8 mouse cellular contexts compared by ENCODE assay signal in genomic region chr15:79892213-79892541, GRCm38 (mm10). TPM values are rescaled to one million over a fixed set of nuclear protein-coding genes. Genes with fewer than 3 reads are reported as not detected.
DNase-seq lines count a peak whose midpoint lies in the region; ATAC-seq and TF ChIP-seq lines count a peak whose summit lies in the region.

No protein-coding gene starts in this region.

- H3K4me3 ChIP-seq in liver, embryonic 14.5 days (ENCODE audit: insufficient read depth in 1 of 2, low read depth in 2 of 2, low read length in 2 of 2), result peak overlapping the region; percentile 81 to 87

- peak overlapping the region; percentile 86 for H3K27ac ChIP-seq in liver, embryonic 14.5 days

- peak overlapping the region; percentile 99 for H3K4me2 ChIP-seq in liver, embryonic 14.5 days (ENCODE audit: low read depth)

- ATAC-seq in common myeloid progenitor, adult 5-6 weeks (replicated peaks; ENCODE audit: low read depth, poor library complexity, severe bottlenecking), result peak; percentile 77
- peak; percentile 48 for ATAC-seq in inflammation-experienced regulatory T-cells, adult 6 months
- ATAC-seq in liver, embryonic 14.5 days (ENCODE audit: insufficient read depth), result peak; percentile 68

- H3K27me3 ChIP-seq in liver, embryonic 14.5 days (ENCODE audit: control insufficient read depth, insufficient read depth, low read length), result no peaks in the 10 kb centered on the region

- TF ChIP-seq EP300 in liver, embryonic 14.5 days (IDR thresholded peaks at IDR 0.05; ENCODE audit: low read depth), result no peak

- peak; percentile 43 to 50 for DNase-seq in layer of hippocampus, postnatal 10 days (ENCODE audit: low spot score in 2 of 2)
- no peak for DNase-seq in layer of hippocampus, adult 9-10 months (ENCODE audit: low spot score)
- peak; percentile 76 for DNase-seq in gastrocnemius, postnatal 25 days
- peak; percentile 39 to 66 (median 45) for DNase-seq in liver, embryonic 14.5 days (ENCODE audit: low read depth in 3 of 3, low spot score in 3 of 3)
- DNase-seq in naive thymus-derived CD4-positive, alpha-beta T cell, adult 2 months (ENCODE audit: low read depth), result peak; percentile 69
- peak; percentile 59 to 73 for DNase-seq in thymus, adult 18-20 months

- under 1% methylated on average over 12 of the region's 12 CpGs for WGBS in liver, embryonic 14.5 days (ENCODE audit: insufficient replicate concordance)

- H3K4me1 ChIP-seq in liver, embryonic 14.5 days (replicated peaks; ENCODE audit: control insufficient read depth in 2 of 2, insufficient read depth in 2 of 2, low read length in 1 of 2), result peaks cover 23 to 31% of the 10 kb centered on the region in 2 experiments

- TF ChIP-seq CTCF in liver, embryonic 14.5 days (IDR thresholded peaks at IDR 0.05; ENCODE audit: low read depth), result no peak

- H3K9ac ChIP-seq in liver, embryonic 14.5 days (replicated peaks), result peak overlapping the region; percentile 81

- H3K36me3 ChIP-seq in liver, embryonic 14.5 days (replicated peaks; ENCODE audit: control insufficient read depth, insufficient read depth, low read depth), result no peaks in the 10 kb centered on the region; the same call in 1 of the 2 replicates

- H3K9me3 ChIP-seq in liver, embryonic 14.5 days (ENCODE audit: control insufficient read depth, low read length), result no peaks in the 10 kb centered on the region

RNA-seq across cellular contexts. Expression of gene Apobec3, which starts 0.7 kb away (rescaled TPM):
- total RNA-seq in layer of hippocampus, postnatal 10 days (2021), result 1 to 10 TPM; 6.9 to 7.0 TPM
- 188 and 214 TPM in 2 replicates for total RNA-seq in common myeloid progenitor, adult 5-6 weeks (2017)
- total RNA-seq in gastrocnemius, postnatal 25 days (2021), result 1 to 10 TPM; 2.3 to 4.0 TPM
- 100 to 1,000 TPM; 509 to 683 (median 543) TPM for polyA plus RNA-seq in inflammation-experienced regulatory T-cells, adult 6 months (2017; shearing (Covaris generic))
- 23.5 and 29.8 TPM in 2 replicates for polyA plus RNA-seq in liver, embryonic 14.5 days (2012; rRNA removed)
- polyA plus RNA-seq in liver, embryonic 14.5 days (2014; fragmentation: Nextera tagmentation; extraction: Ambion mirVana), result 34.3 and 35.9 TPM in 2 replicates

RNA-seq across cellular contexts. Expression of gene Cbx6, which starts 57.7 kb away (rescaled TPM):
- total RNA-seq in layer of hippocampus, postnatal 10 days (2021), result 100 to 1,000 TPM; 252 to 277 TPM
- total RNA-seq in common myeloid progenitor, adult 5-6 weeks (2017), result 11.0 and 19.6 TPM in 2 replicates
- 10 to 100 TPM; 12.5 to 14.6 TPM for total RNA-seq in gastrocnemius, postnatal 25 days (2021)
- 10 to 100 TPM; 10.5 to 13.1 (median 10.9) TPM for polyA plus RNA-seq in inflammation-experienced regulatory T-cells, adult 6 months (2017; shearing (Covaris generic))
- 7.2 and 7.7 TPM in 2 replicates for polyA plus RNA-seq in liver, embryonic 14.5 days (2012; rRNA removed)
- polyA plus RNA-seq in liver, embryonic 14.5 days (2014; fragmentation: Nextera tagmentation; extraction: Ambion mirVana), result 2.9 and 3.7 TPM in 2 replicates

RNA-seq across cellular contexts. Expression of gene Npcd, which starts 58.1 kb away (rescaled TPM):
- 10 to 100 TPM; 12.5 to 13.3 TPM for total RNA-seq in layer of hippocampus, postnatal 10 days (2021)
- total RNA-seq in common myeloid progenitor, adult 5-6 weeks (2017), result not detected in 2 replicates
- total RNA-seq in gastrocnemius, postnatal 25 days (2021), result under 1 TPM in 1 of 2 experiments, not detected in 1; 0.61 TPM
- polyA plus RNA-seq in inflammation-experienced regulatory T-cells, adult 6 months (2017; shearing (Covaris generic)), result not detected
- polyA plus RNA-seq in liver, embryonic 14.5 days (2012; rRNA removed), result not detected in 2 replicates
- polyA plus RNA-seq in liver, embryonic 14.5 days (2014; fragmentation: Nextera tagmentation; extraction: Ambion mirVana), result 0.08 TPM in 1 of 2 replicates, not detected in the other

Comparison
In these comparisons a context has a peak if more than half of its experiments do, and no peak if none do; other contexts are left out.
1. RNA of gene Apobec3, which starts 0.7 kb away (total RNA-seq): 188 to 214 TPM in common myeloid progenitor, adult 5-6 weeks; 6.9 to 7.0 TPM in layer of hippocampus, postnatal 10 days and 2.3 to 4.0 TPM in gastrocnemius, postnatal 25 days; every median in the first group is over 10 times any median in the second.
2. RNA of gene Cbx6, which starts 57.7 kb away (total RNA-seq): 252 to 277 TPM in layer of hippocampus, postnatal 10 days; 11.0 to 19.6 TPM in common myeloid progenitor, adult 5-6 weeks and 12.5 to 14.6 TPM in gastrocnemius, postnatal 25 days; every median in the first group is over 10 times any median in the second.
3. RNA of gene Npcd, which starts 58.1 kb away (total RNA-seq): 12.5 to 13.3 TPM in layer of hippocampus, postnatal 10 days; 0.61 TPM in gastrocnemius, postnatal 25 days and not detected in common myeloid progenitor, adult 5-6 weeks; every median in the first group is over 4 times any median in the second.
4. Peak in every context shown above with its lines, with median percentiles within 50 percentile points of each other: ATAC-seq.